ENCODE assay signal across 10 mouse cellular contexts in the genomic region with DNA sequence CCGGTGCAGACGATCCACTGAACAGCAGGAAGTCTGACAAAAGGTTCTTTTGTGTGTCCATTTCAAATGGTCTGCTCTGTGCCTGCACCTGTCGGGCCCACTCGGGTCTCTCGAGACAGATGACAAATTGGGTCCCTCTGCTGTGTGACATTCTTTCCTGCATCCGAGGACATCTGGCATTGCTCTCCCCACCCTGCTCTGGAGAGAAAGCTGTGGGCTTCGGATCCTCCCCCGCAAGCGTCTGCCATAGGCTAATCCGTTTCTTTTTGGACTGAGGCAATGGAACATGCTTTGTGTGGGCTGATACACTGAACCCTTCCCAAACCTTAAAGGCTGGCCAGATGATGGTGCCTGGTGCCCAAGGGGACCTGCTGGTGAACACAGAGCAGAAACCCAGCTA. TPM values are rescaled to one million over a fixed set of nuclear protein-coding genes. Genes with fewer than 3 reads are reported as not detected.
DNase-seq lines count a peak whose midpoint lies in the region; ATAC-seq and TF ChIP-seq lines count a peak whose summit lies in the region.
"Had no signal": no experiment of that assay in that cellular context is flagged by ENCODE, and none has a peak within 500 bp of the region (broad histone marks: within the 10 kb centered on the region; RNA-seq: fewer than 3 reads in every experiment).

No protein-coding gene starts in this region.

- ATAC-seq in forebrain, embryonic 14.5 days, result peak; percentile 26; the same call in 1 of the 2 replicates
- ATAC-seq in forebrain, embryonic 15.5 days (replicated peaks), result no peak
- peak; percentile 72 for ATAC-seq in hindbrain, embryonic 11.5 days (ENCODE audit: low FRiP score)
- ATAC-seq in lung, postnatal 0 days, result no peak

- H3K4me3 ChIP-seq in forebrain, embryonic 14.5 days (ENCODE audit: low read depth, low read length), result no peak overlapping the region
- no peak overlapping the region for H3K4me3 ChIP-seq in forebrain, embryonic 15.5 days
- no peak overlapping the region for H3K4me3 ChIP-seq in hindbrain, embryonic 11.5 days (ENCODE audit: low read depth, low read length)
- peak overlapping the region; percentile 22; the same call in 1 of the 2 replicates for H3K4me3 ChIP-seq in left cerebral cortex, adult 2 months
- no peak overlapping the region for H3K4me3 ChIP-seq in lung, postnatal 0 days (ENCODE audit: low read depth, low read length)

- TF ChIP-seq CTCF in left cerebral cortex, adult 2 months (IDR thresholded peaks at IDR 0.05), result no peak
- no peak for TF ChIP-seq CTCF in lung, postnatal 0 days (IDR thresholded peaks at IDR 0.05)

- DNase-seq in forebrain, embryonic 14.5 days (ENCODE audit: low spot score), result peak; percentile 30
- peak; percentile 25 for DNase-seq in hindbrain, embryonic 11.5 days (ENCODE audit: low spot score)
- DNase-seq in left cerebral cortex, adult 2 months (ENCODE audit: extremely low spot score in 1 of 2, low spot score in 2 of 2), result peak; percentile 66 to 80
- peak; percentile 68 for DNase-seq in right cerebral cortex, postnatal 14 days
- DNase-seq in adrenal gland, adult 8-10 months, result no peak
- no peak for DNase-seq in lung, postnatal 0 days (ENCODE audit: low spot score)
- no peak for DNase-seq in thymus, postnatal 14 days
- DNase-seq: kidney, adult 11 months had no signal

- intact Hi-C loops in left cerebral cortex, adult 2 months (cut with DNase I), result no loop called here

- H3K9me3 ChIP-seq in forebrain, embryonic 14.5 days (replicated peaks; ENCODE audit: control insufficient read depth, low read length), result no peaks in the 10 kb centered on the region
- no peaks in the 10 kb centered on the region for H3K9me3 ChIP-seq in forebrain, embryonic 15.5 days
- H3K9me3 ChIP-seq in hindbrain, embryonic 11.5 days (ENCODE audit: control insufficient read depth, low read length), result no peaks in the 10 kb centered on the region
- H3K9me3 ChIP-seq in lung, postnatal 0 days (ENCODE audit: low read length), result no peaks in the 10 kb centered on the region

- 0 out of 2 replicates have a peak overlapping the region, but pooled peaks have one; percentile 14 for H3K27ac ChIP-seq in forebrain, embryonic 14.5 days (ENCODE audit: low read depth, low read length)
- no peak overlapping the region for H3K27ac ChIP-seq in forebrain, embryonic 15.5 days (replicated peaks)
- H3K27ac ChIP-seq in hindbrain, embryonic 11.5 days (ENCODE audit: low read depth, low read length), result peak overlapping the region; percentile 63; the same call in 1 of the 2 replicates
- peak overlapping the region; percentile 92 for H3K27ac ChIP-seq in left cerebral cortex, adult 2 months
- H3K27ac ChIP-seq in lung, postnatal 0 days (ENCODE audit: low read length), result no peak overlapping the region
- H3K27ac ChIP-seq: liver, embryonic 14.5 days had no signal

- no peaks in the 10 kb centered on the region for H3K36me3 ChIP-seq in forebrain, embryonic 14.5 days (ENCODE audit: control insufficient read depth, insufficient read depth, low read length)
- H3K36me3 ChIP-seq in forebrain, embryonic 15.5 days, result no peaks in the 10 kb centered on the region
- no peaks in the 10 kb centered on the region for H3K36me3 ChIP-seq in hindbrain, embryonic 11.5 days (ENCODE audit: control insufficient read depth, insufficient read depth, low read length)
- no peaks in the 10 kb centered on the region for H3K36me3 ChIP-seq in lung, postnatal 0 days (ENCODE audit: insufficient read depth, low read length)

- 36% methylated on average over 10 of the region's 10 CpGs for WGBS in forebrain, embryonic 14.5 days
- whole genome bisulfite sequencing in forebrain, embryonic 15.5 days, result 32% methylated on average over 10 of the region's 10 CpGs
- 36% methylated on average over 10 of the region's 10 CpGs for WGBS in hindbrain, embryonic 11.5 days
- 52% methylated on average over 10 of the region's 10 CpGs for WGBS in lung, postnatal 0 days

- H3K4me2 ChIP-seq in forebrain, embryonic 14.5 days (ENCODE audit: low read length), result no peak overlapping the region
- no peak overlapping the region for H3K4me2 ChIP-seq in forebrain, embryonic 15.5 days (replicated peaks)
- H3K4me2 ChIP-seq in hindbrain, embryonic 11.5 days (replicated peaks; ENCODE audit: low read depth, low read length), result no peak overlapping the region
- H3K4me2 ChIP-seq in lung, postnatal 0 days (replicated peaks; ENCODE audit: low read depth, low read length), result no peak overlapping the region

- H3K27me3 ChIP-seq in forebrain, embryonic 14.5 days (replicated peaks; ENCODE audit: control insufficient read depth, insufficient read depth, low read length), result no peaks in the 10 kb centered on the region
- no peaks in the 10 kb centered on the region for H3K27me3 ChIP-seq in forebrain, embryonic 15.5 days
- no peaks in the 10 kb centered on the region for H3K27me3 ChIP-seq in hindbrain, embryonic 11.5 days (ENCODE audit: control insufficient read depth, insufficient read depth, low read length)
- H3K27me3 ChIP-seq in lung, postnatal 0 days (replicated peaks; ENCODE audit: insufficient read depth, low read length), result no peaks in the 10 kb centered on the region

- no peak overlapping the region for H3K9ac ChIP-seq in forebrain, embryonic 14.5 days (ENCODE audit: low read length)
- H3K9ac ChIP-seq in forebrain, embryonic 15.5 days (replicated peaks), result no peak overlapping the region
- H3K9ac ChIP-seq in hindbrain, embryonic 11.5 days (ENCODE audit: low read depth, low read length), result no peak overlapping the region
- H3K9ac ChIP-seq in lung, postnatal 0 days (replicated peaks; ENCODE audit: low read depth), result no peak overlapping the region
- H3K9ac ChIP-seq: liver, embryonic 14.5 days had no signal

- TF ChIP-seq EP300 in lung, postnatal 0 days (IDR thresholded peaks at IDR 0.05), result no peak

- peaks cover 8% of the 10 kb centered on the region; the same call in 1 of the 2 replicates for H3K4me1 ChIP-seq in forebrain, embryonic 14.5 days (ENCODE audit: control insufficient read depth, insufficient read depth, low read length)
- peaks cover 5% of the 10 kb centered on the region; the same call in 1 of the 2 replicates for H3K4me1 ChIP-seq in forebrain, embryonic 15.5 days
- no peaks in the 10 kb centered on the region for H3K4me1 ChIP-seq in hindbrain, embryonic 11.5 days (replicated peaks; ENCODE audit: control insufficient read depth, insufficient read depth, low read length)
- H3K4me1 ChIP-seq in lung, postnatal 0 days (ENCODE audit: insufficient read depth, low read depth, low read length), result no peaks in the 10 kb centered on the region

RNA-seq across cellular contexts. Expression of a gene that starts 23.4 kb away (rescaled TPM):
- polyA plus RNA-seq in forebrain, embryonic 14.5 days (2014; fragmentation: Nextera tagmentation; extraction: Ambion mirVana), result 3.6 and 4.4 TPM in 2 replicates
- polyA plus RNA-seq in forebrain, embryonic 15.5 days (2015; fragmentation: Nextera tagmentation; extraction: Ambion mirVana), result 5.0 and 5.5 TPM in 2 replicates
- 3.5 and 4.2 TPM in 2 replicates for polyA plus RNA-seq in hindbrain, embryonic 11.5 days (2014; fragmentation: Nextera tagmentation; extraction: Ambion mirVana)
- total RNA-seq in left cerebral cortex, adult 2 months (2021), result 10 to 100 TPM; 22.8 to 24.9 TPM
- 1 to 10 TPM; 2.8 to 6.3 (median 4.6) TPM for total RNA-seq in adrenal gland, adult 8-10 months (2022)
- 0.75 and 0.95 TPM in 2 replicates for polyA plus RNA-seq in lung, postnatal 0 days (2015; fragmentation: Nextera tagmentation; extraction: Ambion mirVana)

RNA-seq across cellular contexts. Expression of a gene that starts 24.6 kb away (rescaled TPM):
- 11.2 and 13.4 TPM in 2 replicates for polyA plus RNA-seq in forebrain, embryonic 14.5 days (2014; fragmentation: Nextera tagmentation; extraction: Ambion mirVana)
- polyA plus RNA-seq in forebrain, embryonic 15.5 days (2015; fragmentation: Nextera tagmentation; extraction: Ambion mirVana), result 14.4 and 17.2 TPM in 2 replicates
- polyA plus RNA-seq in hindbrain, embryonic 11.5 days (2014; fragmentation: Nextera tagmentation; extraction: Ambion mirVana), result 9.2 and 11.1 TPM in 2 replicates
- total RNA-seq in left cerebral cortex, adult 2 months (2021), result 100 to 1,000 TPM; 375 to 385 TPM
- total RNA-seq in adrenal gland, adult 8-10 months (2022), result 1 to 10 TPM; 4.7 to 8.9 (median 8.0) TPM
- 2.6 and 2.9 TPM in 2 replicates for polyA plus RNA-seq in lung, postnatal 0 days (2015; fragmentation: Nextera tagmentation; extraction: Ambion mirVana)

Comparison
In these comparisons a context has a peak if more than half of its experiments do, and no peak if none do; other contexts are left out.
1. ATAC-seq: peak in forebrain, embryonic 14.5 days (single experiment) and hindbrain, embryonic 11.5 days (single experiment); none in forebrain, embryonic 15.5 days (single experiment) and lung, postnatal 0 days (single experiment).
2. H3K27ac ChIP-seq: peak in forebrain, embryonic 14.5 days (single experiment), hindbrain, embryonic 11.5 days (single experiment) and left cerebral cortex, adult 2 months (single experiment); none in forebrain, embryonic 15.5 days (single experiment) and lung, postnatal 0 days (single experiment).
3. DNase-seq: peak in forebrain, embryonic 14.5 days (single experiment), hindbrain, embryonic 11.5 days (single experiment), left cerebral cortex, adult 2 months (2 of 2) and right cerebral cortex, postnatal 14 days (single experiment); none in adrenal gland, adult 8-10 months (single experiment), lung, postnatal 0 days (single experiment) and thymus, postnatal 14 days (single experiment).